27 mouse cellular contexts compared by ENCODE assay signal in the genomic region with DNA sequence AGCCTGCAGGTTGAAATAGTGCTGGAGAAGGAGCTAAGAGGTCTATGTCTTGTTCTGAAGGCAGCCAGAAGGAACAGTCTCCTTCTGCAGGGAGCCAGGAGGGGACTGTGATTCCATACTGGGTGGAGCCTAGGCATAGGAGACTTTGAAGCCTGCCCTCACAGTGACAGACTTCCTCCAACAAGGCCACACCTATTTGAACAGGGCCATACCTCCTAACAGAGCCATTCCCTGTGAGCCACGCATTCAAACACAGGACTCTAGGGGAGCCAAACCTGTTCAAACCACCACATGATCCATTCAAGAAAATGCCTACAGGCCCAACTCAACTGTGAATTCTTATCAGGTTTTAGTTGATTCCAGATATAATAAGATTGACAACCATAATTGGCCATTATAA.
DNase-seq lines count a peak whose midpoint lies in the region; ATAC-seq and TF ChIP-seq lines count a peak whose summit lies in the region.
"Had no signal": no experiment of that assay in that cellular context is flagged by ENCODE, and none has a peak within 500 bp of the region (broad histone marks: within the 10 kb centered on the region; RNA-seq: fewer than 3 reads in every experiment).

No protein-coding gene starts in this region.

- no peaks in the 10 kb centered on the region; the same call in 1 of the 2 replicates for H3K9me3 ChIP-seq in intestine, embryonic 16.5 days (ENCODE audit: control insufficient read depth, low read length)
- H3K9me3 ChIP-seq in intestine, embryonic 15.5 days, result no peaks in the 10 kb centered on the region
- no peaks in the 10 kb centered on the region for H3K9me3 ChIP-seq in stomach, postnatal 0 days (ENCODE audit: control insufficient read depth, low read length)

- no peak overlapping the region for H3K27ac ChIP-seq in intestine, embryonic 16.5 days (ENCODE audit: low read length)
- no peak overlapping the region for H3K27ac ChIP-seq in intestine, embryonic 15.5 days
- no peak overlapping the region for H3K27ac ChIP-seq in stomach, postnatal 0 days (replicated peaks)
- H3K27ac ChIP-seq: embryonic facial prominence, embryonic 13.5 days; embryonic facial prominence, embryonic 15.5 days; forebrain, embryonic 10.5 days; forebrain, embryonic 12.5 days had no signal

- 52% methylated on average over 1 of the region's 1 CpGs for WGBS in intestine, embryonic 16.5 days
- WGBS in intestine, embryonic 15.5 days, result 64% methylated on average over 1 of the region's 1 CpGs
- 41% methylated on average over 1 of the region's 1 CpGs for WGBS in large intestine, adult 2 months
- 35% methylated on average over 1 of the region's 1 CpGs for WGBS in stomach, postnatal 0 days

- no peaks in the 10 kb centered on the region for H3K27me3 ChIP-seq in intestine, embryonic 16.5 days (replicated peaks; ENCODE audit: control insufficient read depth, insufficient read depth, low read length)
- H3K27me3 ChIP-seq in intestine, embryonic 15.5 days (replicated peaks), result no peaks in the 10 kb centered on the region
- no peaks in the 10 kb centered on the region for H3K27me3 ChIP-seq in stomach, postnatal 0 days (ENCODE audit: control insufficient read depth, insufficient read depth, low read length)
- H3K27me3 ChIP-seq: CH12.LX; embryonic facial prominence, embryonic 13.5 days; embryonic facial prominence, embryonic 15.5 days; forebrain, embryonic 12.5 days had no signal

- TF ChIP-seq CTCF in stomach, postnatal 0 days (IDR thresholded peaks at IDR 0.05; ENCODE audit: low read depth), result no peak

- no peaks in the 10 kb centered on the region for H3K4me1 ChIP-seq in intestine, embryonic 16.5 days (ENCODE audit: control insufficient read depth, insufficient read depth, low read length)
- H3K4me1 ChIP-seq in intestine, embryonic 15.5 days (replicated peaks), result no peaks in the 10 kb centered on the region
- no peaks in the 10 kb centered on the region for H3K4me1 ChIP-seq in stomach, postnatal 0 days (replicated peaks; ENCODE audit: control insufficient read depth, insufficient read depth)
- H3K4me1 ChIP-seq: embryonic facial prominence, embryonic 13.5 days; embryonic facial prominence, embryonic 15.5 days had no signal

- H3K9ac ChIP-seq in intestine, embryonic 16.5 days (ENCODE audit: low read depth, low read length), result no peak overlapping the region
- no peak overlapping the region for H3K9ac ChIP-seq in intestine, embryonic 15.5 days
- no peak overlapping the region for H3K9ac ChIP-seq in stomach, postnatal 0 days (ENCODE audit: low read length)
- H3K9ac ChIP-seq: embryonic facial prominence, embryonic 13.5 days; embryonic facial prominence, embryonic 15.5 days; forebrain, embryonic 12.5 days had no signal

- H3K4me3 ChIP-seq in intestine, embryonic 16.5 days (ENCODE audit: low read length), result no peak overlapping the region
- H3K4me3 ChIP-seq in intestine, embryonic 15.5 days (replicated peaks), result no peak overlapping the region
- no peak overlapping the region for H3K4me3 ChIP-seq in stomach, postnatal 0 days (ENCODE audit: low read depth, low read length)
- H3K4me3 ChIP-seq: embryonic facial prominence, embryonic 13.5 days; embryonic facial prominence, embryonic 15.5 days; erythroblast, embryonic 14.5 days; forebrain, embryonic 10.5 days; forebrain, embryonic 12.5 days had no signal

- H3K4me2 ChIP-seq in intestine, embryonic 16.5 days (ENCODE audit: low read depth, low read length), result no peak overlapping the region
- no peak overlapping the region for H3K4me2 ChIP-seq in intestine, embryonic 15.5 days (replicated peaks)
- no peak overlapping the region for H3K4me2 ChIP-seq in stomach, postnatal 0 days (replicated peaks; ENCODE audit: low read depth)
- H3K4me2 ChIP-seq: embryonic facial prominence, embryonic 13.5 days; embryonic facial prominence, embryonic 15.5 days; forebrain, embryonic 12.5 days had no signal

- ATAC-seq in intestine, embryonic 16.5 days, result peak; percentile 63
- ATAC-seq in intestine, embryonic 15.5 days, result no peak
- peak; percentile 91 for ATAC-seq in stomach, postnatal 0 days (ENCODE audit: low FRiP score, low TSS enrichment)
- ATAC-seq: CD4-positive, CD25-positive, alpha-beta regulatory T cell, adult 4 months; forebrain, embryonic 14.5 days; forebrain, embryonic 16.5 days had no signal

- TF ChIP-seq EP300 in stomach, postnatal 0 days (optimal IDR thresholded peaks at IDR 0.05), result no peak

- DNase-seq in ZHBTc4 (ENCODE audit: low read depth, low spot score), result peak; percentile 29
- DNase-seq in large intestine, adult 2 months (ENCODE audit: low read depth, low spot score), result peak; percentile 21
- DNase-seq in stomach, postnatal 0 days (ENCODE audit: low spot score), result peak; percentile 28
- DNase-seq in heart, postnatal 4 days, result no peak
- DNase-seq in cerebellum, postnatal 4 days (ENCODE audit: low spot score in 2 of 2), result no peak
- no peak for DNase-seq in heart, adult 11 months
- DNase-seq: adrenal gland, adult 2 months; adrenal gland, postnatal 10 days; adrenal gland, postnatal 36 days; B cell, adult 2 months; cerebellum, adult 11-12 months; cerebellum, adult 2 months; cerebellum, adult 9-10 months; cerebellum, postnatal 10 days; cerebellum, postnatal 25 days; embryo, embryonic 11 days had no signal

- H3K36me3 ChIP-seq in intestine, embryonic 16.5 days (ENCODE audit: control insufficient read depth, insufficient read depth, low read length), result no peaks in the 10 kb centered on the region
- no peaks in the 10 kb centered on the region for H3K36me3 ChIP-seq in intestine, embryonic 15.5 days
- no peaks in the 10 kb centered on the region for H3K36me3 ChIP-seq in stomach, postnatal 0 days (ENCODE audit: control insufficient read depth, insufficient read depth, low read length)
- H3K36me3 ChIP-seq: embryonic facial prominence, embryonic 13.5 days; embryonic facial prominence, embryonic 15.5 days; forebrain, embryonic 12.5 days had no signal

Comparison
In these comparisons a context has a peak if more than half of its experiments do, and no peak if none do; other contexts are left out.
1. DNase-seq: peak in ZHBTc4 (single experiment), large intestine, adult 2 months (single experiment) and stomach, postnatal 0 days (single experiment); none in heart, postnatal 4 days (single experiment), cerebellum, postnatal 4 days (0 of 2) and heart, adult 11 months (single experiment).